Mouse (Mus musculus) stomach, embryonic 15.5 days (tissue): ENCODE measurements around the gene Ippk. TPM values are rescaled to one million over a fixed set of nuclear protein-coding genes. Genes with fewer than 3 reads are reported as not detected.

ENCODE experiments used
- ATAC-seq: fragments of 200-750 bp; cut with Nextera tagmentation; 2 replicates; pipeline ENCODE4 v1.8.0; 2017; ENCODE audit warnings: low read depth, moderate number of reproducible peaks, moderate TSS enrichment; ENCODE audit not compliant: insufficient read depth, low FRiP score
- H3K27ac ChIP-seq: fragments of 300-500 bp; sonication (generic); 2 replicates; pipeline ENCODE4 v1.5.1; 2015; ENCODE audit warnings: mild to moderate bottlenecking, inconsistent platforms
- H3K27me3 ChIP-seq: fragments of 300-500 bp; sonication (generic); replicated peaks from 2 replicates; pipeline ENCODE4 v1.6.1; 2015; ENCODE audit warnings: inconsistent platforms
- H3K36me3 ChIP-seq: fragments of 300-500 bp; sonication (generic); 2 replicates; pipeline ENCODE4 v1.6.1; 2015; ENCODE audit warnings: inconsistent platforms
- H3K4me1 ChIP-seq: fragments of 300-500 bp; sonication (generic); 2 replicates; pipeline ENCODE4 v1.6.1; 2015; ENCODE audit warnings: inconsistent platforms
- H3K4me2 ChIP-seq: fragments of 300-500 bp; sonication (generic); 2 replicates; pipeline ENCODE4 v1.6.1; 2015; ENCODE audit warnings: mild to moderate bottlenecking, inconsistent platforms
- H3K4me3 ChIP-seq: fragments of 300-500 bp; sonication (generic); replicated peaks from 2 replicates; pipeline ENCODE4 v1.5.1; 2015; ENCODE audit warnings: inconsistent platforms
- H3K9ac ChIP-seq: fragments of 300-500 bp; sonication (generic); 2 replicates; pipeline ENCODE4 v1.6.1; 2015; ENCODE audit warnings: inconsistent platforms
- H3K9me3 ChIP-seq: fragments of 300-500 bp; sonication (generic); 2 replicates; pipeline ENCODE4 v1.6.1; 2016; ENCODE audit warnings: inconsistent platforms
- WGBS: fragments of 180-500 bp; shearing (Covaris S2); methylation state at CpG from one replicate; pipeline ENCODE4 v1.1.7; 2015; 5-methylcytosine and 5-hydroxymethylcytosine counted together
- polyA plus RNA-seq: library from polyadenylated mRNA; unstranded; fragments of >200 nt; fragmentation: Nextera tagmentation; extraction: Ambion mirVana; gene quantifications from 2 replicates; pipeline ENCODE4 v1.2.1, GENCODE M21; 2015

Gene Ippk
- polyA plus RNA-seq = 17.3 and 20.9 TPM in 2 replicates

- under 1% methylated on average over 69 of the region's 69 CpGs for WGBS
- H3K27me3 ChIP-seq = no peaks in the 10 kb centered on the region
- ATAC-seq = peak; percentile 98
- H3K4me2 ChIP-seq = peak within 1 kb of the TSS; percentile 89
- H3K36me3 ChIP-seq = no peaks in the 10 kb centered on the region
- peak within 1 kb of the TSS; percentile 88 for H3K27ac ChIP-seq
- H3K4me1 ChIP-seq = peaks cover 18% of the 10 kb centered on the region
- no peaks in the 10 kb centered on the region for H3K9me3 ChIP-seq
- peak within 1 kb of the TSS; percentile 79 for H3K9ac ChIP-seq
- peak within 1 kb of the TSS; percentile 81 for H3K4me3 ChIP-seq
Observed at GRCm38 (mm10) chr13:49420754-49421605, at the start of gene Ippk. Ippk (plus strand) TSS chr13:49421249.

GRCm38 (mm10) chr13:49371428-49371899 is 49.6 kb upstream of the Ippk start:
- Histone ChIP-seq H3K9ac (no peak overlapping the region), H3K9me3 (no peaks in the 10 kb centered on the region), H3K4me3 (no peak overlapping the region), H3K27ac (peak overlapping the region; percentile 65; the same call in 1 of the 2 replicates), H3K27me3 (no peaks in the 10 kb centered on the region), H3K4me2 (no peak overlapping the region), H3K36me3 (peaks cover 5% of the 10 kb centered on the region; the same call in 1 of the 2 replicates), H3K4me1 (peaks cover 10% of the 10 kb centered on the region)
- ATAC-seq = peak; percentile 71; the same call in 1 of the 2 replicates
- WGBS = 38% methylated on average over 3 of the region's 3 CpGs

GRCm38 (mm10) chr13:49372370-49373060 is 48.5 kb upstream of the Ippk start:
- Histone ChIP-seq H3K4me3 (no peak overlapping the region), H3K9me3 (no peaks in the 10 kb centered on the region), H3K27ac (0 out of 2 replicates have a peak overlapping the region, but pooled peaks have one; percentile 9), H3K36me3 (peaks cover 10% of the 10 kb centered on the region; the same call in 1 of the 2 replicates), H3K4me2 (no peak overlapping the region), H3K27me3 (no peaks in the 10 kb centered on the region), H3K9ac (no peak overlapping the region), H3K4me1 (peaks cover 8% of the 10 kb centered on the region; the same call in 1 of the 2 replicates)
- WGBS = 88% methylated on average over 9 of the region's 9 CpGs
- no peak for ATAC-seq

GRCm38 (mm10) chr13:49374304-49374703 is 46.7 kb upstream of the Ippk start:
- H3K27me3 ChIP-seq = no peaks in the 10 kb centered on the region
- H3K27ac ChIP-seq = no peak overlapping the region
- no peak overlapping the region for H3K4me2 ChIP-seq
- H3K9ac ChIP-seq = no peak overlapping the region
- H3K4me1 ChIP-seq = peaks cover 8% of the 10 kb centered on the region; the same call in 1 of the 2 replicates
- 47% methylated on average over 6 of the region's 6 CpGs for WGBS
- no peaks in the 10 kb centered on the region for H3K9me3 ChIP-seq
- ATAC-seq = no peak
- peaks cover 18% of the 10 kb centered on the region; the same call in 1 of the 2 replicates for H3K36me3 ChIP-seq
- H3K4me3 ChIP-seq = no peak overlapping the region

GRCm38 (mm10) chr13:49374730-49375129 is 46.3 kb upstream of the Ippk start:
- no peak overlapping the region for H3K27ac ChIP-seq
- no peak overlapping the region for H3K9ac ChIP-seq
- no peak overlapping the region for H3K4me2 ChIP-seq
- H3K27me3 ChIP-seq = no peaks in the 10 kb centered on the region
- peaks cover 20% of the 10 kb centered on the region; the same call in 1 of the 2 replicates for H3K36me3 ChIP-seq
- ATAC-seq = no peak
- no peaks in the 10 kb centered on the region for H3K9me3 ChIP-seq
- 67% methylated on average over 6 of the region's 6 CpGs for WGBS
- peaks cover 8% of the 10 kb centered on the region; the same call in 1 of the 2 replicates for H3K4me1 ChIP-seq
- no peak overlapping the region for H3K4me3 ChIP-seq

- no peak overlapping the region for H3K9ac ChIP-seq
- no peaks in the 10 kb centered on the region; the same call in 1 of the 2 replicates for H3K4me1 ChIP-seq
- no peak for ATAC-seq
- no peaks in the 10 kb centered on the region for H3K27me3 ChIP-seq
- H3K36me3 ChIP-seq = peaks cover 40% of the 10 kb centered on the region
- H3K4me2 ChIP-seq = no peak overlapping the region
- no peak overlapping the region for H3K4me3 ChIP-seq
- no peaks in the 10 kb centered on the region for H3K9me3 ChIP-seq
- WGBS = 72% methylated on average over 6 of the region's 6 CpGs
- no peak overlapping the region for H3K27ac ChIP-seq
Observed at GRCm38 (mm10) chr13:49377608-49378007, 43.4 kb upstream of the Ippk start.

GRCm38 (mm10) chr13:49379301-49379700 is 41.7 kb upstream of the Ippk start:
- WGBS = 95% methylated on average over 20 of the region's 20 CpGs
- no peak overlapping the region for H3K4me3 ChIP-seq
- no peak overlapping the region for H3K4me2 ChIP-seq
- no peaks in the 10 kb centered on the region for H3K9me3 ChIP-seq
- H3K36me3 ChIP-seq = peaks cover 54% of the 10 kb centered on the region
- no peaks in the 10 kb centered on the region for H3K27me3 ChIP-seq
- H3K4me1 ChIP-seq = no peaks in the 10 kb centered on the region; the same call in 1 of the 2 replicates
- no peak overlapping the region for H3K27ac ChIP-seq
- ATAC-seq = no peak
- H3K9ac ChIP-seq = no peak overlapping the region

- peaks cover 57% of the 10 kb centered on the region for H3K36me3 ChIP-seq
- no peaks in the 10 kb centered on the region for H3K9me3 ChIP-seq
- ATAC-seq = peak; percentile 64; the same call in 1 of the 2 replicates
- WGBS = 17% methylated on average over 3 of the region's 3 CpGs
- H3K4me3 ChIP-seq = no peak overlapping the region
- H3K27me3 ChIP-seq = no peaks in the 10 kb centered on the region
- no peak overlapping the region for H3K27ac ChIP-seq
- H3K4me1 ChIP-seq = no peaks in the 10 kb centered on the region; the same call in 1 of the 2 replicates
- H3K9ac ChIP-seq = no peak overlapping the region
- H3K4me2 ChIP-seq = no peak overlapping the region
Observed at GRCm38 (mm10) chr13:49381230-49381629, 39.8 kb upstream of the Ippk start.

GRCm38 (mm10) chr13:49382997-49383396 is 38.1 kb upstream of the Ippk start:
- H3K4me3 ChIP-seq = no peak overlapping the region
- H3K4me2 ChIP-seq = no peak overlapping the region
- no peak overlapping the region for H3K27ac ChIP-seq
- H3K27me3 ChIP-seq = no peaks in the 10 kb centered on the region
- ATAC-seq = no peak
- peaks cover 50% of the 10 kb centered on the region for H3K36me3 ChIP-seq
- H3K9me3 ChIP-seq = no peaks in the 10 kb centered on the region
- no peak overlapping the region for H3K9ac ChIP-seq
- no peaks in the 10 kb centered on the region; the same call in 1 of the 2 replicates for H3K4me1 ChIP-seq
- WGBS = 91% methylated on average over 23 of the region's 23 CpGs

GRCm38 (mm10) chr13:49384751-49385463 is 36.1 kb upstream of the Ippk start:
- no peak for ATAC-seq
- Histone ChIP-seq H3K27me3 (no peaks in the 10 kb centered on the region), H3K9ac (no peak overlapping the region), H3K4me2 (no peak overlapping the region), H3K27ac (no peak overlapping the region), H3K4me1 (no peaks in the 10 kb centered on the region; the same call in 1 of the 2 replicates), H3K9me3 (no peaks in the 10 kb centered on the region), H3K36me3 (peaks cover 36% of the 10 kb centered on the region), H3K4me3 (no peak overlapping the region)
- 74% methylated on average over 16 of the region's 16 CpGs for WGBS

GRCm38 (mm10) chr13:49391374-49391773 is 29.7 kb upstream of the Ippk start:
- ATAC-seq = no peak
- Histone ChIP-seq H3K4me3 (no peak overlapping the region), H3K36me3 (no peaks in the 10 kb centered on the region), H3K4me1 (no peaks in the 10 kb centered on the region), H3K9ac (no peak overlapping the region), H3K27me3 (no peaks in the 10 kb centered on the region), H3K9me3 (no peaks in the 10 kb centered on the region), H3K4me2 (no peak overlapping the region), H3K27ac (no peak overlapping the region)
- WGBS = 96% methylated on average over 2 of the region's 2 CpGs
